Mouse (Mus musculus) cortical plate, adult 2 months (tissue): ENCODE results near the gene Gsk3a.

ENCODE experiments used
- CTCF ChIP-seq: fragments of 200-500 bp; IDR thresholded peaks from 2 replicates; pipeline ENCODE4 v1.5.1; 2011; ENCODE audit warnings: mild to moderate bottlenecking, control low read depth, low read length; ENCODE audit not compliant: insufficient read depth; ENCODE audit errors: extremely low read depth
- POLR2A ChIP-seq: fragments of 200-500 bp; IDR thresholded peaks from 2 replicates; pipeline ENCODE4 v1.6.1; 2011; ENCODE audit warnings: mild to moderate bottlenecking, low read length, control low read depth; ENCODE audit not compliant: insufficient read depth; ENCODE audit errors: extremely low read depth

DNA sequence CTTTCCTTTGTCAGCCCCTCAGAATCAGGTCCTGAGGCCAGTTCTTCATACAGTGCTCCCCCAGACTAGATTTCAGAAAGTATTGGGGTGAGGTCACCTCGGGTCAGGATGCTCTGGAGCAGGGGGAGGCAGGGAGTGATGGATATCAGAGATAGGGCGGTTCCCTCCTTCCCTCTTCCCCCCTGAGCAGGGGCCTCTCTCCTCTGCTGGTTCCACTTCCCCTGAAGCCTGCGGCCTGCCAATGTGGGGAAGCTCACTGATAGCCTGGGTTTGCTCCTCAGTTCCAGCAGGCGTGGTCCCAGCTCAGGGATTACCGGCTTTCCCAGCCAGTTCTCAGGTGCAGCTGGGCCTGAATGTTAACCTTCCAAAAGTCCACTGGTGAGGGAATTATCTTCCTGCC lies 46.0 kb upstream of the Gsk3a start:
- TF ChIP-seq CTCF (no peak), POLR2A (no peak)
